Mouse (Mus musculus) spleen, postnatal 14 days (tissue): ENCODE data around the gene Abcg3.
"Not testable (repeated sequence)": the region's sequence is repeated elsewhere in the genome, so short reads cannot be mapped to it uniquely, and the experiment has no call there.

ENCODE experiments used
- DNase-seq, 2 experiments: peaks; one replicate each; pipeline ENCODE4 v3.0.0; 2021 to 2022; ENCODE audit warnings: low spot score in 2 of 2

Abcg3 gene

DNA sequence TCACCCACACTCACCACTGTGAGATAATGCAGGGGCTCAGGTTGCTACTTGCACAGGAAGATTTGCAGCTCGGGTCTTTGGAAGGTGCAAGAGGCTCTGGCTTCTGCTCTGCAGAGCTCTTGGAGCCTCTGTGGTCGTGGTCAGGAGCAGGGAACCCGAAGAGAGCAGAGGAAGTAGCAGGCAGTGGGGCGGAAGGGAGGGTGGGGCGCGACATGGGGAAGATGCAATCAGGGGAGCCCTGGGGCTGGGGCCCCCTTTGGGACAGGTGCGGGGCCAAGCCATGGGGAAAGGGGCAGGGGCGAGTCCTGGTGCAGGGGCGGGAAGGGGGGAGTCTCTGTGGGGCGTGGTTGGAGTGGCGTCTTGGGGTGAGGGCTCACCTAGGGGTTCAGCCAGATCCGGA lies at the start of gene Abcg3:
Gene Abcg3, minus strand, starts transcription at position 184 of the 400 bp plus-strand sequence.
- DNase-seq, result peak; percentile 12

DNA sequence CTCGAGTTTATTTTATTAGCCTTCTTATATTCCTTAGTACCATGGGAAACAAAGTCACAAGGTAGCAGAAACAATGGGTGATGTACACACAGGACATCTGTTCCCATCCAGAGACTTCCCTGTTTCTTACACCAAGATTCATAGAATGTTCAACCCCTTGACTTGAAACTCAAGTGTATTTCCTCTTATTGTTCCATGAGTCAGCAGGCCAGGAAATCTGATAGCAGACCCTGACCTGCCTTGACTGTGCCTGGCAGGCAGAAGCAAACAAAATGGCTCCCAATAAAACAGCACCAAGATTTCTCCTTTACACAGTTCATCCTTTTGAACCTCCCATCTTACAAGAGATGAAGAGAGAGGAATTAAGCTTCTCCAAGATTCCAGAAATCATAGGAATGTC lies 30.0 kb upstream of the Abcg3 start:
- DNase-seq, result no peak

- DNase-seq, result no peak
These were observed 29.1 kb upstream of the Abcg3 start for GRCm38 (mm10) chr5:105011570-105011969.

DNA sequence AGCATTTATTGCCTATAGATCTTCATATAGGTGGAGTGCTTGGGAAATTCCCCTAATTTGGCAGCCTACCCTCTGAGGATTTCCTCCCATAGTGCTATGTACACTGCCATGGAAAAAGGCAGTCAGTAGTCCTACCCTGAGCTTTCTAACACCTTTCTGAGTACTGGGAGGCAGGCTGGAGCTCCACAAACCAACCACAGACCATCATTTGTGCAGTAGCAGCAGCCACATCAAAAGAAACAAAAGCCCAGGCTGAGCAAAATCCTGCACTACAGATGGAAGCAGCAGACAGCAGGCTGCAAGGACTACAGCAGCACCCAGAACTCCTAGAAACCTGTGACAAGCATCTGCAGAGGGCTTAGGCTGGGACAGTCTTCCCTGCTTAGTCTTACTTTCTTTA lies 27.9 kb upstream of the Abcg3 start:
- no peak for DNase-seq

GRCm38 (mm10) chr5:104989411-104989810 lies 6.9 kb upstream of the Abcg3 start:
- no peak for DNase-seq

DNA sequence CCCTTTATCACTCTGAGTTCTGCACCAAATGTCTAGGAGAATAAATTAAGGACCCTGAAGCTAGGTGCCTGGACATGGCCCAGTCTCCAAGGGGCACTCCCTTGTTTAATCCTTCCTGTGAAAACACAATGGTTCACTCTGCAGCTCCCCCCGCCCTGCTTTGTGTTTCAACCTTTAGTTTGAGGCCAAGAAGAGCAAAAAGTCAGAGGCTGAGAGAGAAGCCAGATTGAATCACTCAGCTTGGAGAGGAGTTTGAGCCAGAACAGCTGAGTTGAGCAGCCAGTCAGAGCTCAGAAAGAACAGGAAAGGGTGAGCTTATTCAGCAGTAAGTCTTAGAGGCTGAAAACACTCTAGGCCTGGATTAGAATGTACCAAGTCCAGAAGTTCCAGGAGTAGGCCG lies 5.5 kb upstream of the Abcg3 start:
- DNase-seq, result no peak

- peak in 1 of 2 experiments; percentile 18 for DNase-seq
These were observed 4.2 kb upstream of the Abcg3 start for GRCm38 (mm10) chr5:104986706-104987105.

- no peak for DNase-seq
These were observed 3.4 kb downstream of the Abcg3 start for GRCm38 (mm10) chr5:104979040-104979513.

DNA sequence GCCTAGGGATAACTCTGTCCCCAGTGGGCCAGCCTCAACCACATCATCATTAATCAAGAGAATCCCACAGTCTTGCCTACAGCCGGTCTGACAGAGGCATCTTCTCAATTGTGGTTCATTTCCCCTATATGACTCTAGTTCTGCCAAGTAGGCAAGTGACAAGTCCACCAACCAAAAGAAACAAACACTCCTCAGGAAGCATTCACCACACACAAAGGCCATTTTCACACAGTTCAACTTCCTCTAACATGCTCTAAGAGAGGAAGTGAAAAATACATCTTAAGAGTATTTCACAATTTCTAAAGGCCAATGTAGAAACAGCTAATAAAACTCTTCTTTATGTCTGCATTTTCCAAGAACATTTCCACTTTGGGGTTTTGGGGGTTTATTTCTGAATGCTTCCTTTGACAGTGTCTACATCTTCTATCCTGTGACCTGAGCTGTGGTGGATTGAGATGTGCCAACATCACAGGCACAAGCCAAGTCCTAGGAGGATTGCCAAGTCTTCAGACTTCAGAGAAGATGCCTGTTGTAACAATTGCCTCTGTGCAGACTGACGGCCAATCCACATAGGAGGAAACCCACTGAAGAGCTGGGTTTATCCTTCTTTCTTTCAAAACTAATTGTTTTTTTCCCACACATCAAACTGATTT lies 24.3 kb downstream of the Abcg3 start:
- DNase-seq, result peak in 1 of 2 experiments; percentile 2

DNA sequence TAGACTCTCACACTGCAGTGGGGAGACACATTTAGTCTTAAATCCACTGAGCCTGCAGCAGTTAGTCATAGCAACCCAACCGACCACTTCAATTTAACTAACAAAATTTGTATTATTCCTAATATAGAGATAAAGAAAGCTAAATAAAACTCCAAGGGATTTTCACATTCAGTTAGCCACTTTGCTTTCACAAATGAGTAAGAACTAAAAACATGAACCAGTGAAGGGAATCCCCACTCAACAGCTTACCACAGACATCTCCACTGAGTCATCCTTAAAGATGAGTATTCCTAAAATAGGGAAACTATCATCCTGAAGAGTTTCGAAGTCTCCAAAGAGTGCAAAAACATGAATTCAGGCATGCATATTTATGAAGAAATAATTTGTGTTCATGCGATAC lies 27.3 kb downstream of the Abcg3 start:
- no peak for DNase-seq

- DNase-seq, result no peak
These were observed 35.6 kb downstream of the Abcg3 start for GRCm38 (mm10) chr5:104946951-104947350.

GRCm38 (mm10) chr5:104934148-104934547 lies 48.4 kb downstream of the Abcg3 start:
- no peak for DNase-seq

DNA sequence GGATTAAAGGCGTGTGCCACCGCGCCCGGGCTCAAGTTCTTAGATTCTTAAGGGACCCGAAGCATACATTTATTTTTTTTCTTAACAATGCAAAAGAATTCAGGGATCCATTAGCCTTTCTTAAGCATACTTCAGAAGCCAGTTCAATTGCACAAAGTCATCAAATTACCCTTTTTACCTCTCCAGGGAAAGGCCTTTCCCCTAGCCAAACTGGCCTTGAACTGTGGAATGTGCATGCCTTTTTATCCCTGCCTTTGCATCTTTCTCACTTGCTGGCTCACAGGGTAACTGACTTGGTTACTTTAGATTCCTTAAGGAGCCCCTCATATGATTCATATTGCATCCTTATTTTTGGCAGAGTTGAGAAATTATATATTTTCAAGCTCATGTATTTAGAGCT lies 76.0 kb downstream of the Abcg3 start:
- not testable (repeated sequence) for DNase-seq
